Mouse (Mus musculus): ENCODE measurements at regions not wholly inside any gene's neighbourhood (a gene's known extent, or its start where the extent isn't known, plus 50 kb on each side); places are given as distances from the start of the nearest gene placed in this dataset.

DNA sequence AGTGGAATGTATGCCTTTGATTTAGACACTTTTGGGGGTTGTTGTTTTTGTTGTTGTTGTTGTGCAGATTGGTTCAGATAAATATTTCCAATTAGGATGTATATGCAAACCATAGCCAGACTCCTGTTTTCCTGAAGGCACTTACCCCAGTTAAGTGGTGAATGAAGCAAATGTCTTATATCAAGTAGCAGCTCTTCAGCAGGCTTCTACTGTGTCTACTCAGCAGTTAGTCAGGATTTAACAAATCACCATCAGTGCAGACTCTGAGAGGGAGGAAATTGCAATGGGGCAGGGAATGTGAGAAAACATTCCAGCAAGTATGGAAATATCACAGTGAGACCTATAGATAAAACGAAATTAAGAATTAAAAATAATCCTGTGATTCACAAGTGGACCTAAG lies 282.7 kb downstream of the Fam84a start:
- TF ChIP-seq EP300 (IDR thresholded peaks at IDR 0.05; ENCODE audit: low read depth), result no peak
- no peak for TF ChIP-seq CTCF (IDR thresholded peaks at IDR 0.05; ENCODE audit: low read depth)

Measured in heart, postnatal 0 days (tissue).